Mouse (Mus musculus) layer of hippocampus, adult 6 months (tissue): Measurements from ENCODE around the gene Klk1b24. TPM values are rescaled to one million over a fixed set of nuclear protein-coding genes. Genes with fewer than 3 reads are reported as not detected.

Experiments used
- long read RNA-seq, 2 experiments: library from polyadenylated mRNA; unstranded; transcript quantifications; one replicate each; pipeline ENCODE4 v2.0.0; 2019 to 2020
- polyA plus RNA-seq: library from polyadenylated mRNA; unstranded; fragments of <200 nt; fragmentation: Nextera tagmentation; gene quantifications from 2 replicates; pipeline ENCODE4 v1.2.3, GENCODE M21; 2021

Gene Klk1b24
- 0.23 TPM in 1 of 2 replicates, not detected in the other for polyA plus RNA-seq
- long read RNA-seq, experiment 1 = 0 reads
- long read RNA-seq, experiment 2 = 0 reads

GRCm38 (mm10) chr7:44187936-44188335 lies at the start of gene Klk1b24:
Gene Klk1b24 (plus strand): TSS chr7:44188236.

GRCm38 (mm10) chr7:44197891-44198290 lies 9.9 kb downstream of the Klk1b24 start, which contains the start of gene Klk1b3:
Gene Klk1b3 (plus strand): TSS chr7:44198191.

DNA sequence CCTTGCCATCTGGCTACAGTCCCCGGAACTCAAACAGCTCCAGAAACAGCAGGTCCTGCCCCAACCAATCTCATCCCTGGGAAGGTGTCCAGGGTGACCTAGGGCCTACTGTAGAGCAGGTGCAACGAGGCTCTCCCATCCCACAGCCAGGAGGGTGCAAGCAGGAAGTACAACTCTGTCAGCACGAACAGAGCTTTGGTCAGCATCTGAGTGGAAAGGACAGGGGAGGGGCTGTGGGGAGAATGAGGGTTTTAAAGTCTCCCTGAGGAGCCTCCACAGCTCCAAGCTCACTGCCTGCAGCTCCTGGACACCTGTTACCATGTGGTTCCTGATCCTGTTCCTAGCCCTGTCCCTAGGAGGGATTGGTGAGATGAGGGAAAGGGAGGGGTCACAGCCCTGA lies 19.1 kb downstream of the Klk1b24 start, which contains the start of gene Klk1b4:
Klk1b4 (plus strand) TSS at position 301 of the 400 bp plus-strand sequence.

DNA sequence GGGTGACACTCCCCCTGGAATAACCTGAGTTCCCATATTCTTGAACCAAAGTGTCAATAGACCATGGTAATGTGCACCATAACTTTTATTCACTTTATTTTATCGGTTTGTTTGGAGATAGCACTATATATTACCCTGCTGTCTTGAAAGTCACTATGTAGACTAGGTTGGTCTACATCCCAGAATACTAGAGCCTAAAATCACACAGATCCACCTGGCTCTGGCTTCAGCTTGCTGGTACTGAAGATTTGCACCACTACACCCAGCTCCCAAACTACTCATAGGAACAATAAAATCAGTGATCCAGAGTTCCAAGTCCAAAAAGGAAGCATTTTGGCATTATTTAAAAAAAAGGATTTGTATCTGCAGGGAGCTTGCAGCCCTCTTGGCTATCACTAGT lies 27.6 kb downstream of the Klk1b24 start, which contains the start of gene Klk1b5:
Klk1b5 (plus strand) TSS at position 301 of the 400 bp plus-strand sequence.

DNA sequence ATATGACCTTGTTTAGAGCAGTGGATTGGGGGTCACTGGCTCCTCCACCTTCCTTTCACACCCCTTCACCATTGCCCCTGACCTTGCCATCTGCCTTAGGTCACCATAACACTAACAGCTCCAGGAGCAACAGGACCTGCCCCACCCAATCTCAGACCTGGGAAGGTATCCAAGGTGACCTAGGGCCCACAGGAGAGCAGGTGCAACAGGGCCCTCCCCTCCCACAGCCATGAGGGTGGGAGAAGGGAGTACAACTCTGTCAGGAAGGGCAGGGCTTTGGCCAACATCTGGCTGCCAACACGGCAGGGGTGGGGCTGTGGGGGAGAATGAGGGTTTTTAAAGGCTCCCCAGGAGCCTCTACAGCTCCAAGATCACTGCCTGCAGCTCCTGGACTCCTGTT lies 37.0 kb downstream of the Klk1b24 start, which contains the start of gene Klk1:
Klk1 (plus strand) TSS at position 285 of the 400 bp plus-strand sequence.

GRCm38 (mm10) chr7:44235909-44236308 lies 47.9 kb downstream of the Klk1b24 start, which contains the start of gene Gm36864:
Gene Gm36864 (plus strand): TSS chr7:44236177.

Other genes with a start within 250 kb of the Klk1b24 start
- gene Klk1b8, start 237.6 kb upstream of the Klk1b24 start, polyA plus RNA-seq = not detected in 2 replicates
- gene Klk1b1, start 221.5 kb upstream of the Klk1b24 start, polyA plus RNA-seq = not detected in 2 replicates
- gene Klk1b9, start 212.2 kb upstream of the Klk1b24 start, polyA plus RNA-seq = not detected in 2 replicates
- not detected in 2 replicates for gene Klk1b11, start 192.4 kb upstream of the Klk1b24 start, polyA plus RNA-seq
- gene Klk1b26, start 176.1 kb upstream of the Klk1b24 start, polyA plus RNA-seq = not detected in 2 replicates
- gene Klk1b27, start 135.9 kb upstream of the Klk1b24 start, polyA plus RNA-seq = 0.16 and 0.28 TPM in 2 replicates
- gene Klk1b21, start 85.9 kb upstream of the Klk1b24 start, polyA plus RNA-seq = not detected in 2 replicates
- gene Klk1b22, start 75.6 kb upstream of the Klk1b24 start, polyA plus RNA-seq = not detected in 2 replicates
- gene Klk1b16, start 51.5 kb upstream of the Klk1b24 start, polyA plus RNA-seq = not detected in 2 replicates
- not detected in 2 replicates for gene Klk1b3, start 10.0 kb downstream of the Klk1b24 start, polyA plus RNA-seq
- gene Klk1b4, start 19.2 kb downstream of the Klk1b24 start, polyA plus RNA-seq = not detected in 2 replicates
- gene Klk1b5, start 27.7 kb downstream of the Klk1b24 start, polyA plus RNA-seq = not detected in 2 replicates
- gene Klk1, start 37.1 kb downstream of the Klk1b24 start, polyA plus RNA-seq = not detected in 2 replicates
- not detected in 2 replicates for gene Gm36864, start 47.9 kb downstream of the Klk1b24 start, polyA plus RNA-seq
- 1.8 and 2.1 TPM in 2 replicates for gene 1700028J19Rik, start 58.5 kb downstream of the Klk1b24 start, polyA plus RNA-seq
- 110 and 113 TPM in 2 replicates for gene 2410002F23Rik, start 58.5 kb downstream of the Klk1b24 start, polyA plus RNA-seq
- not detected in 2 replicates for gene Acp4, start 69.1 kb downstream of the Klk1b24 start, polyA plus RNA-seq
- not detected in 2 replicates for gene Gm15517, start 73.2 kb downstream of the Klk1b24 start, polyA plus RNA-seq
- gene Clec11a, start 118.7 kb downstream of the Klk1b24 start, polyA plus RNA-seq = 3.0 and 3.8 TPM in 2 replicates
- 89.2 and 112 TPM in 2 replicates for gene Shank1, start 122.0 kb downstream of the Klk1b24 start, polyA plus RNA-seq
- gene Syt3, start 195.9 kb downstream of the Klk1b24 start, polyA plus RNA-seq = 46.6 and 59.0 TPM in 2 replicates
- gene 1700008O03Rik, start 197.6 kb downstream of the Klk1b24 start, polyA plus RNA-seq = 1.5 and 2.1 TPM in 2 replicates
- gene Lrrc4b, start 240.8 kb downstream of the Klk1b24 start, polyA plus RNA-seq = 8.4 and 10.6 TPM in 2 replicates